Mouse (Mus musculus) hindbrain, embryonic 13.5 days (tissue): ENCODE results near the gene Neurl4. TPM values are rescaled to one million over a fixed set of nuclear protein-coding genes. Genes with fewer than 3 reads are reported as not detected.
"Not testable (repeated sequence)": the region's sequence is repeated elsewhere in the genome, so short reads cannot be mapped to it uniquely, and the experiment has no call there.

ENCODE experiments used
- ATAC-seq: fragments of 200-750 bp; cut with Nextera tagmentation; 2 replicates; pipeline ENCODE4 v1.8.0; 2017; ENCODE audit warnings: moderate TSS enrichment; ENCODE audit not compliant: low FRiP score
- H3K27ac ChIP-seq: fragments of 300-500 bp; sonication (generic); 2 replicates; pipeline ENCODE4 v1.5.1; 2015; ENCODE audit warnings: inconsistent platforms, mild to moderate bottlenecking, moderate library complexity
- H3K27me3 ChIP-seq: fragments of 300-500 bp; sonication (generic); 2 replicates; pipeline ENCODE4 v1.6.1; 2015; ENCODE audit warnings: mild to moderate bottlenecking, inconsistent platforms
- H3K36me3 ChIP-seq: fragments of 300-500 bp; sonication (generic); 2 replicates; pipeline ENCODE4 v1.6.1; 2015; ENCODE audit warnings: mild to moderate bottlenecking, inconsistent platforms
- H3K4me1 ChIP-seq: fragments of 300-500 bp; sonication (generic); replicated peaks from 2 replicates; pipeline ENCODE4 v1.6.1; 2015; ENCODE audit warnings: inconsistent platforms
- H3K4me2 ChIP-seq: fragments of 300-500 bp; sonication (generic); 2 replicates; pipeline ENCODE4 v1.6.1; 2015; ENCODE audit warnings: inconsistent platforms, mild to moderate bottlenecking, moderate library complexity
- H3K4me3 ChIP-seq: fragments of 300-500 bp; sonication (generic); 2 replicates; pipeline ENCODE4 v1.5.1; 2015; ENCODE audit warnings: mild to moderate bottlenecking, inconsistent platforms
- H3K9ac ChIP-seq: fragments of 300-500 bp; sonication (generic); 2 replicates; pipeline ENCODE4 v1.6.1; 2015; ENCODE audit warnings: mild to moderate bottlenecking, inconsistent platforms
- H3K9me3 ChIP-seq: fragments of 300-500 bp; sonication (generic); 2 replicates; pipeline ENCODE4 v1.6.1; 2016; ENCODE audit warnings: inconsistent platforms
- WGBS: fragments of 180-500 bp; shearing (Covaris S2); methylation state at CpG from one replicate; pipeline ENCODE4 v1.1.7; 2015; 5-methylcytosine and 5-hydroxymethylcytosine counted together
- polyA plus RNA-seq: library from polyadenylated mRNA; unstranded; fragments of >200 nt; fragmentation: Nextera tagmentation; extraction: Ambion mirVana; gene quantifications from 2 replicates; pipeline ENCODE4 v1.2.1, GENCODE M21; 2015

Neurl4 gene
- polyA plus RNA-seq, 1 experiment from 2014 or later: 22.6 TPM

- H3K36me3 ChIP-seq: peaks cover 60% of the 10 kb centered on the region
- 64% methylated on average over 7 of the region's 7 CpGs for WGBS
- not testable (repeated sequence) for ATAC-seq
Measured at GRCm38 (mm10) chr11:69916652-69917378, 15.9 kb downstream of the Neurl4 start.

DNA sequence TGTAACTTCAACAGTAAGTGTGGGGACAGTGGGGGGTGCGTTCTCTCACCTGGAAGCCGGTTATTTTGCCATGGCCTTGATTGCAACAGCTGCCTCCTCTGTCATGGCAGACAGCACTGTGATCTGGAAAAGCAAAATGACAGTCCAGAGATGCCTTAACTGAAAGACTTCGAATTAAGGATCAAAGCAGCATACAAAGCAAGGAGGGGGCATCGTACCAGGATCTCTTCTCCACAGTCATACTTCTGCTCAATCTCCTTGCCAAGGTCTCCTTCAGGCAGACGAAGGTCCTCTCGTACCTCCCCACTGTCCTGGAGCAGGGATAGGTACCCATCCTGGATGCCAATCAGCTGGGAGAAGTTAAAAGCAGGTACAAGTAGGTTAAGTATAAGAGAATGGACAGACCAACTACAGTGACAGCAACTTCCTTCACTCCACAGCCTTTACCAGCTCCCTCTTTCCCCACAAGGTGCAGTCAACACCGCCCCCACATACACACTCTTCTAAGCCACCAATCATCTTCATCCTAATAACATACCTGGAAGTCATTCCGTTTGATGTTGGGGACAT lies 16.6 kb downstream of the Neurl4 start:
- Histone ChIP-seq H3K27ac (no peak overlapping the region), H3K4me1 (peaks cover 56% of the 10 kb centered on the region), H3K9ac (no peak overlapping the region; the same call in 1 of the 2 replicates), H3K36me3 (peaks cover 53% of the 10 kb centered on the region), H3K27me3 (no peaks in the 10 kb centered on the region), H3K9me3 (no peaks in the 10 kb centered on the region), H3K4me3 (no peak overlapping the region), H3K4me2 (no peak overlapping the region)
- 88% methylated on average over 8 of the region's 8 CpGs for WGBS
- no peak for ATAC-seq

More at GRCm38 (mm10) chr11:69916652-69917378, 15.9 kb downstream of the Neurl4 start:
- H3K4me3 ChIP-seq, H3K9me3 ChIP-seq, H3K27ac ChIP-seq, H3K27me3 ChIP-seq, H3K4me2 ChIP-seq, H3K9ac ChIP-seq: not testable (repeated sequence)
- H3K4me1 ChIP-seq: peaks cover 51% of the 10 kb centered on the region

GRCm38 (mm10) chr11:69918118-69918517 lies 17.2 kb downstream of the Neurl4 start:
- H3K36me3 ChIP-seq: peaks cover 47% of the 10 kb centered on the region
- no peak overlapping the region for H3K9ac ChIP-seq
- H3K4me3 ChIP-seq: no peak overlapping the region
- H3K4me2 ChIP-seq: no peak overlapping the region
- no peak for ATAC-seq
- H3K27me3 ChIP-seq: no peaks in the 10 kb centered on the region
- no peak overlapping the region for H3K27ac ChIP-seq
- H3K9me3 ChIP-seq: no peaks in the 10 kb centered on the region
- 88% methylated on average over 5 of the region's 5 CpGs for WGBS
- peaks cover 55% of the 10 kb centered on the region for H3K4me1 ChIP-seq

DNA sequence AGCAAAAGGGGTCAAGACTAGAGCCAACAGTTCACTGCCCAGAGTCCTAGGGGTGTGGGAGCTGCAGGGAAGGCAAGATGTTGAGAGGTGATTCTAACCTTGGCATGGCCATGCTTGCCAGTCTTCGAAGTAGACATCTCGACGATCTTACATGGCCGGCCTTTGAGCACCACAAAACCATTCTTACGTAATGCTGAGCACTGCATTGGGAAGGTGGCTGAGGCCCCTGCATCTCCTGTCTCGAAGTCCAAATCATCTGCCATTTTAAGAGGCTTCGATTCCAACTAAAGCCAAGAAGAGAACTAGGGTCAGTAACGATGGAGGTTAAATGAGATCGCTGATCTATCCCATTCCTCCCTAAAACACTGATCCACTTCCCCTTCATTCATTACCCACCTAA lies 18.2 kb downstream of the Neurl4 start:
- Histone ChIP-seq H3K4me2 (peak overlapping the region; percentile 98), H3K4me3 (peak overlapping the region; percentile 89), H3K36me3 (peaks cover 43% of the 10 kb centered on the region), H3K4me1 (peaks cover 49% of the 10 kb centered on the region), H3K9me3 (no peaks in the 10 kb centered on the region), H3K27ac (no peak overlapping the region), H3K9ac (peak overlapping the region; percentile 93), H3K27me3 (no peaks in the 10 kb centered on the region)
- ATAC-seq: no peak
- 87% methylated on average over 9 of the region's 9 CpGs for WGBS

- Histone ChIP-seq H3K4me2 (peak overlapping the region; percentile 98), H3K4me1 (peaks cover 43% of the 10 kb centered on the region), H3K27me3 (no peaks in the 10 kb centered on the region), H3K36me3 (peaks cover 42% of the 10 kb centered on the region), H3K4me3 (peak overlapping the region; percentile 89), H3K9ac (peak overlapping the region; percentile 93), H3K27ac (peak overlapping the region; percentile 95), H3K9me3 (no peaks in the 10 kb centered on the region)
- 1% methylated on average over 17 of the region's 17 CpGs for whole genome bisulfite sequencing
- no peak for ATAC-seq
Measured at GRCm38 (mm10) chr11:69919661-69920265, 18.9 kb downstream of the Neurl4 start.

- Histone ChIP-seq H3K36me3 (peaks cover 35% of the 10 kb centered on the region), H3K27me3 (no peaks in the 10 kb centered on the region), H3K27ac (peak overlapping the region; percentile 95), H3K9ac (peak overlapping the region; percentile 93), H3K4me2 (peak overlapping the region; percentile 98), H3K4me3 (peak overlapping the region; percentile 89), H3K9me3 (no peaks in the 10 kb centered on the region), H3K4me1 (peaks cover 36% of the 10 kb centered on the region)
- ATAC-seq: peak; percentile 29
- under 1% methylated on average over 51 of the region's 65 CpGs for WGBS
Measured at GRCm38 (mm10) chr11:69920266-69921031, 19.6 kb downstream of the Neurl4 start.

DNA sequence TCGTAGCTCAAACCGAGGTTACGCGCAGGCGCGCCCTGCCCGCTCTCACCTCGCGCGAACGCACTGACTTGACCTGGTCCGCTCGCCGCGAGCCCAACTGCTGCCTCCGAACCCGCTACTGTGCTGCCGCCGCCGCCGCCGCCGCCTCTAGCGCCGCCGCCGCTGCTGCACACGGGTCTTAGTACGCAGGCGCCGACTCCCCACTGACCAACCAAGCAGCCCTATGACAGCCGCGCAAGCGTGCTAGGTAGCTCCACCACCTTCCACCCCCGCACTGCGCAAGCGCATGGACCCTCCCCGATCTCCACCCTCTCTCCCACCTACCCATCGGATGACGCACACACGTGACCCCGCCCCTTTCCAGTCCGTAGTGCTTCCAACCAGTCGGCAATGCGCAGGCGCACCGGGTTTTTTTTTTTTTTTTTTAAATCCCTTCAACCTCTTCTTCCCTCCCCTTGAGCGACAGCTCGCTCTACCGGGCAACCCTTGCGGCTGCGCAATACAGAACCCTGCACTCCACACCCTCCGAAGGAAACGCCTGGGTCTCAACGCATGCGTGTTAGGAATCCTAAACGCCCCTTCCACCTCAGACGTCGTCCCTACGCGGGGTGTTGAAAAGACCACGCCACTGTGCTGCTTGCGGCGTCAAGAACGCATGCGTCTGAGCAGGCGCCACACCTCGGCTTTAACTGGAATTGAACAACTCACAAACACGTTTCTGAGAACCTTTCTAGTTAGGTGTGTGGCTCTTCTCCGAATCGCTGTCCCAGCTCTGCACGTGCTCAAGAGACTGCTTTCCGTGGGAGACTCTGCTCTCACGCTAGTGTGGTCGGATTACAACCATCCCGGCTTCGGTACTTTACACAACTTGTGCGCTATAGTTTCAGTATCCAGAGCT lies 20.5 kb downstream of the Neurl4 start, which contains the start of gene Eif5a:
Eif5a (minus strand) TSS at position 845 of the 898 bp plus-strand sequence.
- ATAC-seq: peak; percentile 97
- Histone ChIP-seq H3K9me3 (no peaks in the 10 kb centered on the region), H3K9ac (peak within 1 kb of the TSS; percentile 93), H3K4me1 (peaks cover 28% of the 10 kb centered on the region), H3K4me3 (peak within 1 kb of the TSS; percentile 89), H3K4me2 (peak within 1 kb of the TSS; percentile 98), H3K27me3 (no peaks in the 10 kb centered on the region), H3K27ac (peak within 1 kb of the TSS; percentile 95), H3K36me3 (peaks cover 26% of the 10 kb centered on the region)
- WGBS: under 1% methylated on average over 78 of the region's 78 CpGs

- Histone ChIP-seq H3K9ac (peak overlapping the region; percentile 70), H3K4me2 (peak overlapping the region; percentile 66), H3K36me3 (peaks cover 18% of the 10 kb centered on the region), H3K27me3 (no peaks in the 10 kb centered on the region), H3K4me1 (peaks cover 28% of the 10 kb centered on the region), H3K4me3 (peak overlapping the region; percentile 49), H3K27ac (peak overlapping the region; percentile 95), H3K9me3 (no peaks in the 10 kb centered on the region)
- no peak for ATAC-seq
- 6% methylated on average over 12 of the region's 12 CpGs for WGBS
Measured at GRCm38 (mm10) chr11:69922012-69922756, 21.3 kb downstream of the Neurl4 start.

DNA sequence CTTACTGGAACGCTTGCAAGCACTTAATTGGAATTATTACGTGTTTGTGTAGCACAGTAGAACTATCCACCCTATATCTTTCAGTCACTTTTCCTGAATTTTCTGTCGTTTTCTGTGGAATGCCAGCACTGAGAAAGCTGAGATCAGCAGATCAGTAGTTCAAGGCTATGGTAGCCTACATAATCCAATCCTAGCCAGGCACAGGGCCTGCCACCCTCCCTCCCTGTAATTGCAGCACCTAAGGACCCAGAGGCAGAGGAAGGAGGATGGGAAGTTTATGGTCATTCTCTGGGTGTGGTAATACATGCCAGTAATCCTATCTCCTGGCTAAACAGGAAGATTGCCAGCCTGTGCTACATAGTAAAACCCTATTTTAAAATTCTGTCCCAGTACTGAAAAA lies 21.9 kb downstream of the Neurl4 start:
- Histone ChIP-seq H3K4me1 (peaks cover 28% of the 10 kb centered on the region), H3K36me3 (peaks cover 12% of the 10 kb centered on the region), H3K27me3 (no peaks in the 10 kb centered on the region), H3K4me2 (no peak overlapping the region), H3K9me3 (no peaks in the 10 kb centered on the region), H3K4me3 (no peak overlapping the region), H3K27ac (no peak overlapping the region; the same call in 1 of the 2 replicates), H3K9ac (peak overlapping the region; percentile 51; the same call in 1 of the 2 replicates)
- WGBS: 68% methylated on average over 3 of the region's 3 CpGs
- ATAC-seq: no peak

- no peaks in the 10 kb centered on the region for H3K9me3 ChIP-seq
- H3K4me1 ChIP-seq: peaks cover 3% of the 10 kb centered on the region
- no peaks in the 10 kb centered on the region for H3K36me3 ChIP-seq
- H3K9ac ChIP-seq: no peak overlapping the region
- H3K27ac ChIP-seq: no peak overlapping the region
- 96% methylated on average over 2 of the region's 2 CpGs for WGBS
- H3K27me3 ChIP-seq: 0 out of 2 replicates have a peak, but pooled peaks cover 10% of the 10 kb centered on the region
- no peak for ATAC-seq
- no peak overlapping the region for H3K4me2 ChIP-seq
- H3K4me3 ChIP-seq: no peak overlapping the region
Measured at GRCm38 (mm10) chr11:69927501-69927900, 26.6 kb downstream of the Neurl4 start.

- Histone ChIP-seq H3K4me3 (no peak overlapping the region), H3K27ac (no peak overlapping the region), H3K9ac (no peak overlapping the region), H3K36me3 (no peaks in the 10 kb centered on the region), H3K4me1 (peaks cover 5% of the 10 kb centered on the region), H3K9me3 (no peaks in the 10 kb centered on the region), H3K27me3 (peaks cover 15% of the 10 kb centered on the region; the same call in 1 of the 2 replicates), H3K4me2 (no peak overlapping the region)
- ATAC-seq: no peak
- WGBS: 85% methylated on average over 4 of the region's 4 CpGs
Measured at GRCm38 (mm10) chr11:69929712-69930111, 28.8 kb downstream of the Neurl4 start.
